Mouse (Mus musculus) adrenal gland, adult 8-10 months (tissue): ENCODE data around the gene Vdac1. TPM values are rescaled to one million over a fixed set of nuclear protein-coding genes. Genes with fewer than 3 reads are reported as not detected.
A peak's percentile ranks its signal among the peaks of the same experiment; 100 is the strongest.

Source experiments
- DNase-seq: peaks from one replicate; pipeline ENCODE4 v3.0.0; 2022
- total RNA-seq, 4 experiments: library from RNA; stranded (reverse); gene quantifications; 2 replicates each; pipeline ENCODE4 v1.2.4; 2022

Vdac1 gene
- 100 to 1,000 TPM; 419 to 502 (median 469) TPM for total RNA-seq

DNA sequence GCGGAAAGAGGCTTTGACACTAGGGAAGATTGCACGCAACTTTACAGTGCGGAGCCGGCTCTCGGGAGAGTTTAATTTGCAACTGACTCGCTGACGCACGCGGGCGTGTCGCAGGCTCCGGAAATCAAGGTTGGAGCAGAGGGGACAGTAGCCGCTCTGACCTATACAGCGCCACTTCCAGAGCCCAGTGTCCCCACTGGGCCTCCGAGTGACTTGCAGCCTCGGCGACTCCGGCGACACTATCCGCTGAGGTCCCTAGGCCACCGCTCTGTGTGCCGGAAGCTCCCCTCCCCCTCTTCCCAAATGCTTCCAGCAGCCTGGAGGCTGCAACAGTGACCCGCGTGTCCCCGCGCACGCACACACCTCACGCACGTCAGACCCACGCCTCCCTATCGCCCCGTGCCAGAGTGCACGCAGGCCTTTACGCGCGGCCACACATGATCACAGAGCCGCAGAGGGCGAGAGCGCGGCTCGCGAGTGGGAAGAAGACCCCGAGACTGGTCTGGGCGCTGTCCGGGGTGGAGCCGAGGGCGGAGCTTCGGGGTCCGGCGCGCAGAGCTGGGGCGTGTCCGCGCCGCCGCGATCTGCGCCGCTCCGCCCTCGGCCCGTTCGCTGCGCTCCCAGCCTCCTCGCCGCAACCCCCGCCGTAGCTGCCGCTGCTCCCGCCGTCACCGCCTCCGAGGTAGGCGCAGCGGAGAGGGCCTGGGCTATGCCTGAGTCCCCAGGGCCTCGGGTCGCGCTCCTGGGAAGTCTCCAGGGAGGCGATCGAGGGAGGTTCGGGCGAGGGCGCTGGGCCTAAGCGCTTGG lies at the start of gene Vdac1:
Gene Vdac1, plus strand, starts transcription at position 390 of the 807 bp plus-strand sequence.
- peak; percentile 84 for DNase-seq

DNA sequence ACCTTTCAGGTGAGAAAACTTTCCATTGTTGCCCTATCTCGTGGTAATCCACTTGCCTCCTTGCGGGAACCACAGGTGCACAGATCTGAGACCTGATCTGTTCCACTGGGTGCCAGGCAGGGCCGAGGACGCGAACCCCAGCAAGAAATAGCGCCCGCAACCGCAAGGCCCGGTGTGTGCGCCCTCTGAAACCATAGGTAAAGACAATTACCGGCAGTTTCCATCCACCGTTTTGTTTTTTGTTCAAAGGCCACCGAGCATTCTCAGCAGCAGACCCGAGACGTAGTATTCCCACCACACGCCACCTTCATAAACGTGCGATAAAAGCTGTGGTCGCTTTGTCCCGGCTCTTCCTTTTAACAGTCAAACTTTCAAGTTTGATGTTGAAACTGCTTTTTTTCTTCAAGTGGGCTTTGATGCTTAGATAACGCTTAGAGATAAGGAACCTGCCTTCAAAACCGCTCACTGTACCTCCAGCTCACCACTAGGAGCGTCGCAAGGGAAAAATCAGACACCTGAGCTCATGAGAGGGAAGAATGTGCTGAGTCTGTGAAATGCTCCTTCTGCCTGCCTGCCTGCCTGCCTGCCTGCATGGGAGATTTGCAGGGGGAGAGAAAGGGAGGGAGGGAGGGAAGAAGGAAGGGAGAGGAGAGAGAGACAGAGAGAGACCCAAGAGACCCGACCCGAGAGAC lies 46.4 kb upstream of the Vdac1 start:
- no peak for DNase-seq

DNA sequence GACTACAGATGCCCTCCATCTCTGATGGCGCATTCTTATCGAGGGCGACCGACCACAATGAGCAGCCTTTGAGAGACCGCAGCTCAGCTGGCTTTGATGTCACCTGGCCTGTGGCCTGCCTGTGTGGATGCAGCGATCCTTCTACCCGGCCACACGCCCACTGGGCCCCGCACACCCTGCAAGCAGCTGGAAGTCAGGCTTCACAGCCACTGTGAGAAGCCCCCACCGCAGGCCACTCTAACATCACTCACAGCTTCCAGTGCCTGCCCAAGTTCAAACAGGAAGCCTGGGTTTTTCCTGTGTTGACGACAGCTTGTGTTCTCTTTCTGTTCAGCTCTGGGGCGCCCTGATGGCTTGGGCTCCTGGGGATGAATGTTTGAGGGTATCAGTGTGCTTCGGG lies 42.2 kb upstream of the Vdac1 start:
- DNase-seq: no peak

DNA sequence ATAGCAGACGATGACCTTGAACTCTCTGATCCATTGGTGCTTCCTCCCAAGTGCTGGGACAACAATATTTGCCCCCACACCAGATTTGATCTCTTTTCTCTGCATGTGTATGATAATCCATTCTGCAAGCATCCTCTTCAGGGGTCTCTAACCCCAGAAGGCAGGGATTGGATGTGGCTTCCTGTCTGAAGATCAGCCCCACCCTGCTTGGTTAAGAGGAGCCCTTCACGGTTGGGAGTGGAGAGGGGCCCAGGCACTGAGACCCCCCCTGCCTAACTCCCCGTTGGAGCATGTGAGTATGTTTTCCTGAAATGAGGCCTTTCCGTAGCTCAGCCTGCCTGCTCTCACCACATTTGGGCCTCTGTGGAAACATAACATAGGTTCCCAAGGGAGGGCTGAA lies 41.0 kb upstream of the Vdac1 start:
- DNase-seq: no peak

DNA sequence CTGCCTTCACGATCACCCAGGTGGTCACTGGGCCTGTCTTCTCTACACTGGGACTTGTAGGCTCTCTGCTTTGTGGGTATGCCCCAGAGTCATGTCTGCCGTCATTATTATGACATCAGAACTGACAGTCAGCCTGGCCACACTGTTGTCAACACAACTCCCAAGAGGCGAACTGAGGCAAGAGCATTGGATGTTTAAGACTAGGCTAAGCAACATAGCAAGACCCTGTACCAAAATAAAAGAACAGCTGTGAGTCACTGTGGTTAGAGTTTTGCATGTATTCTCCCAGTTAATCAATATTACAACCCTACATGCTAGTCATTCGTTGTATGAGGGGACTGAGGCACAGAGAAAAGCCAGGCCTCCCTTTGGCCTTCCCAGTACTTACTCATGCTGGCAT lies 40.1 kb upstream of the Vdac1 start:
- no peak for DNase-seq

DNA sequence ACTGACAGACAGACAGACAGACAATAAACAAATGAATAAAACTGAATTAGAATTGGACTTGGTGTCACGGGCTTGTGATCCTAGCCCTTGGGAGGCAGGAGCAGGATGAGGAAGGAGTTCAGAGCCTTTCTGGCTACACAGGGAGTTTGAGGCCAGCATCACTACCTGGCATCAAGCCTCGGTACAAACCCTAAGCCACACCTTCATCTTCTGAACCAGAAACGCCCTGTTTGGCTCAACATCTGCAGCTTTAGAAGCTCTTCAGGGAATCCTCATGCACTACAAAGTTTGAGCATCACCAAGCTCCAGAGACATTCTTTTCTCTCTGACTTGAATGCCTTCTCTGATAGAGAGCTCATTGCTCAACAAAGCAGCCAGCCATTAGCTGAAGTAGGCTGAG lies 39.1 kb upstream of the Vdac1 start:
- DNase-seq: no peak

DNA sequence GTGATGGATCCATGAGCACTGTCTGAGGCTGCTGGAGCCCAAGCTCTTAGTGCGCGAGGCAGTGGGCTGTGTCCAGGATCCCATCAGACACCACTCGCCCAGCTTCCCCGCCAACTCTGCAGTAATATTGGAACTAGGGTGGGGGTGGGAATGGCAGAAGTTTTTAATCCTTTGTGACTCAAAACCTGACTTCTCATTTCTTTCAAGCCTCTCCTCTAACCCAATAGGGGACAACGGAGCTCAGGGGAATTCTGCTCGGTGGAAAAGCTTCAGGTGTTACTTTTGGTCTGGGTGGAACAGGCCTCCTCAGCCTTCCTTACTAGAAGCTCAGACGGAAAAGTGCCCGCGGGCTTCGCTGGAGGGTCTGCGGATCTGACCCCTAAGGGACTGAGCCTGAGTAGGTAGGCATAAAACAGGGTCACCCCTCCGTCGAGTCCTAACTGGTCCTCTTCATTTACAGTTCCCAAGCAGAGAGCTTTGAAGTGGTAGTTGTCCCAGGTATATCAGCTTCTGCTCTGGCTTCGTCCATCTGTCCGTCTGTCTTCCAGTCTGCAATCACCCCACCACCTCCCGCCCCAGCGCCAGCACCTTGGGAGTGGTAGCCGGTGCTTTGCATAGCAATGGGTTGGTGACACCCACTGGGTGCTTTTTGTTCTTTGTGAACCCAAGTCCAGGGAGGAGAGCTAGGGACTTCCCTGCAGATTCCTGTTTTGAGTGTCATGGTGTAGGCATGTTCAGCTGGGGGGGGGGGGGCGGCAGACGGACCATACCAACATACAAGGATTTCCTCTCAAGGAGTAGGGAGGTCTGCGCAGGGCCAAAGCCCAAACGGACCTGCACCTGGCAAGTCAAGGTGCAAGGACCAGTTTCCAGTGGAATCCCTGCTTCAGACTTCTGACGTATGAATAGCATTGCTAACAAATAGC lies 36.0 kb upstream of the Vdac1 start:
- no peak for DNase-seq

DNA sequence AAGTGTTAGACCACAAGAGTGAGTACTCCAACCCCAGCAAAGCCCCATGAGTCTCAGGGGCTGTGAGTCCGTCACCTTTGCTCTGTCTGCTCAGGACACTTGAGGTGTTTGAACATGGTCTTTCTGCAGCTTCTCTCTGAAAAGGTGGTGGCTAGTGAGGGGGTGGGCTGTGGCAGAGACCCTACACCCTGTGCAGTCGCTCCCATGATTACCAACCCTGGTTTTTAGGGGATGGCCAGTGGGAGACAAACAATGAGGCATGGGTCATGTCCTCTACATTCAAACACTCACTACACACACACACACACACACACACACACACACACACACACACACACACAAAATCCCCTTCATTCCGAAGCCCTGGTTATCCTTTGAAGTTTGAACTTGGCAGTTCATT lies 33.3 kb upstream of the Vdac1 start:
- no peak for DNase-seq

DNA sequence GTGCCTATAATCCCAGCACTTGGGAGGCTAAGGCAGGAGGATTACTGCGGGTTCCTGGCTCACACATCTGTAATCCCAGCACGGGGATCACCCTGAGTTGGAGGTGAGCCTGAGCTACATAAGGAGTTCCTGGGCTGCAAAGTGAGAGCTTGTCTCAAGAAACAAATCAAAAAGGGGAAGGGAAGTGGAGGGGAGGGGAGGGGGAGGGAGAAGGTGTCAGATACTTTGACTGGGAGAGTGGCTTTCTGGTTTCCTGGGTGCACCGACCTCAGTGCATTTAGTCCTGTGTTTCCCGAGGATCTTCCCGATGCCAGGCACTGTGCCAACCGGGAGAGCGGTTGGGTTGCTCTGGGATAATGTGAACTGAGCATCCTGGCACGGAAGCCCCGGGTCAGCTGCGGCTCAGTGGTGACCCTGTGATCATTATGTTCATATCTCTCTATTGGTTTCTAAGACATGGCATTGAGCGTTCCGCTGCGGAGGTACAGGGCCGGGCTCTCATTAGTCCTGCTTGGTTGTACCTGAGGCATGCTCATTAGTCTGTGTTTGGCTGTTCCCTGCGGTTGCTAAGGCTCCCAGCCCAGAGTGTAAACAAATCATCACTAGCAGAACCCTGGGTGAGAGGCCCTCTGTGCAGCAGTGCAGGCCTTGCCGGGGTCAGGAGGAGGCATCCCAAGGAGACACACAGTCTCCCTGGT lies 28.1 kb upstream of the Vdac1 start:
- no peak for DNase-seq

DNA sequence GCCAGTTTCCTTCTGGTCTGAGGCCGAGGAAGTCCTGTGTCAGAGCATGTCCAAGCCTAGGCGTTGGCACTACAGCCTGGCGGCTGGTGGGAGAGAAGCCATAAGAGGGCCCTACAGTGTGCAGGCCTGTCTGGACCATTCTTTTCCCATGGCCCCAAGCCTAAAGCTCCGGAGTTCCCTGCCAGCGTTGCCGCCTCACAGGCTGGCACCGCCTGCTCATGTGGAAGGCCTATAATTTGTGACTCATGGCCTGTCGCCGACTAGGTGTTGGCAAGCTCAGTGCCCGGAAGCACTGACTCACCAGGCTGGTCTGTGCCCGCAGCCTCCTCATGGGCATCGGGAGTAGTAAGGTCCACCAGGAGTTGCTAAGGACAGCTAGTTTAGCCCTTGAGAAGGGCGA lies 27.0 kb upstream of the Vdac1 start:
- peak; percentile 88 for DNase-seq

DNA sequence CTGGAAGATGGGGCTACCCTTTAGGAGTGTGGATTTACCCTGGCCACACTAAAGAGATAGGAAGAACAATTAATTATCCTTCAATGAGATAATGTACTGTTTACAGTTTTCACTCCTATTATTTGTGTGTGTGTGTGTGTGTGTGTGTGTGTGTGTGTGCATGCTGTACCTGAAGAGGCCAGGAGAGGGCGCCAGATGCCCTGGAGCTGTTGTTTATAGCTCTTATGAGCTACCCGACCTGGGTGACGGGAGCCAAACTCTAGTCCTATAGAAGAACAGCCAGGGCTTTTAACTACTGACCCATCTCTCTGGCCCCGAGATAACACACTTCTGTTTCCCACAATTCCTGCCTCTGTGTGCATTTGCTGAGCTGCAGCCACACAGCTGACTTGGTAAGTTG lies 25.4 kb upstream of the Vdac1 start:
- DNase-seq: no peak

DNA sequence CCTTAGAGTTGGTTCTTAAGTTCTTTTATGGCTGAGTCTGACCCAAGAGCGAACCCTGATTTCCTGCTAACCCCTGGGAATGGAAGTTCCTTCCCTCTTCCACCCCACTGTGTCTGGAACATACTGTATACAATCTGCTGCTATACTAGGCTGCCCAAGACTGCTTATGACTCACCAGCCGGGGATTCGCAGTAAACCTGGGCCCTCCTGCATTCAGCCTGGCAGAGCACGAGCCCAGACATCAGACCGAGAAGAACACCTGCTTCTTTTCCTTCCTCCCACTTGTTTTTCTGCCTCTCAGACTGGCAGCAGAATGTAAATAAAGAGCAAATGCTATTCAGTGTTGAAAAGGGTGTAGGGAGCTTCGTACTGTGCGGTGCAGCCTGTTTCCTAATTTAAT lies 24.7 kb upstream of the Vdac1 start:
- DNase-seq: no peak

DNA sequence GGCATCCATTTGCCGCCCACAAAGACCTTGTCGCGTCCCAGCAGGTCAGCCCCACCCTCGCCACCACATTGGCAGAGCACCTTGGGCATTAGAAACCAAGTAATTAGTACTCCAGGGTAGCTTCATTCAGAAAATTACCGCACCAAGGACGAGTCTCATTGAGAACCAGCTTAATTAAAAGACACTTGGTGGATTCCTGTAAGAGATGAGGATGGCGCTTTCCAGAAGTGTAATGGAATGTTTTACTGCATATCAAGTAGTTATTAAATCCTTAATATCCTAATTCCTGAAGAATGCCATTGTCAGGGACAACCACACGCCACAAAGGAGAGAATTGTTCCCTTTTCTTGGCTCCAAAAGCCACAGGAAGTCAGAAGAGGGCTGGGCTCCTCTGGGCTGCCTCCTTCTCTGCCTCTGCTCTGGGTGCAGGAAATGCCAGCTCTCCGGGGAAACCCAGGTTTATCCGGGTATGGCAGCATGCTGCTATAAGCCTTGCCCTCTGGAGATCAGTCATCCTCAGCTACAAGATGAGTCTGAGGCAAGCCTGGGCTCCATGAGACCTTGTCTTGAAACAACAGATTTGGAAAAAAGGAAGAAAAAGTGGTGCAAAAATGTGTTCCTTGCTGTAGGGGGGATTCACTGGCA lies 22.9 kb upstream of the Vdac1 start:
- no peak for DNase-seq

DNA sequence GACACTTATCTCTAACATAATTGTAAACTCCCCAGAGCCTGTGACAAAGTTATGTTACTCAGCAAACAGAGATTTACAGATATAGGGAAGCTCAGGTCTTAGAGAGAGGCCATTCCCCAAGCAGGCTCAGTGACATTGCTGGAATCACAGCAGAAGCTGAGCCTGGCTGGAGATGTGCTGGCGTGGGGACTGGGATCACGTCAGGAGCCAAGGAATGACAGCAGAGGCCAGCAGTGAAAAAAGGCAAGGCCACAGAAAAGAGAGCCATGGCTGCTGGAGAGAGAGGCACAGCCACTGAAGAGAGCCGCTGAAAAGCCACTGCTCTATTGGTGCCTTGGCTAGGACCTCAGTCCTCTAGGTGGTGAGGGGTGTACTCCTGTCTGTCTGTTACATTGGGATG lies 22.3 kb upstream of the Vdac1 start:
- DNase-seq: no peak

DNA sequence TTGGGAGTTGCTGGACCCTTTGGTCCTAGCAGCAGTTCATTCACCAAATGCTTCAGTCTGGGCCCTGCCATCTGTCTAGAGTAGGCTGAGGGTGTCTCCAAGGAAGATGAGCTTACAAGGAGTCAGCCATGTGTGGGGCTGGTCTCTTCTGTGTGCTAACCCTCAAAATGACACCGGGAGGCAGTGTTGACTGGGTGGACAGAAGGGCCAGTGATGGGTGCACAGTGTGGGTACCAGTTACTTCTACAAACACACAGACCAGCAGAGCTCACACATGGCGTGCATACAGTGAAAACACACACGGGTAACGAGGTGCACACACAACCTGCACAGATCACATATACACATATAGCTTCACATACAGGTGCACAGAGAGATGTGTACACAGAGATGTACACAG lies 21.6 kb upstream of the Vdac1 start:
- DNase-seq: no peak

DNA sequence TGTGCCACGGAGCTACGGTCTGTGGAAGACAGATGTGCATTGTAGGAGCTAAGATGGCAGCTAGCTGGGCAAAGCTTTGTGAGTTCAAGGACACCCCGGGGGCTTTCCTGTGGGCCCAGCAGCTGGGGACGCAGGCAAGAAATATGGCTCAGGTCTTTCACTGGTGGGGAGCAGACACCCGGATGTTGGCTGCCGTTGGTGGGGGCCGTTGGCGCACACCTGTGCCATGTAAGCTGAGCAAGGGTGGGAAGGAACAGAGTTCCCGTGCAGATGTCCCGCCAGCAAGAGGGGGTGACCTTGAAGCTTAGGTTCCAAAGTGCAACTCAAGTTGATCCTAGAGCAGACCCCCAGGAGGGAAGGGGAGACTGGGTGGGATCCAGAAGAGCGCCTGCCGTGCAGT lies 21.1 kb upstream of the Vdac1 start:
- no peak for DNase-seq

DNA sequence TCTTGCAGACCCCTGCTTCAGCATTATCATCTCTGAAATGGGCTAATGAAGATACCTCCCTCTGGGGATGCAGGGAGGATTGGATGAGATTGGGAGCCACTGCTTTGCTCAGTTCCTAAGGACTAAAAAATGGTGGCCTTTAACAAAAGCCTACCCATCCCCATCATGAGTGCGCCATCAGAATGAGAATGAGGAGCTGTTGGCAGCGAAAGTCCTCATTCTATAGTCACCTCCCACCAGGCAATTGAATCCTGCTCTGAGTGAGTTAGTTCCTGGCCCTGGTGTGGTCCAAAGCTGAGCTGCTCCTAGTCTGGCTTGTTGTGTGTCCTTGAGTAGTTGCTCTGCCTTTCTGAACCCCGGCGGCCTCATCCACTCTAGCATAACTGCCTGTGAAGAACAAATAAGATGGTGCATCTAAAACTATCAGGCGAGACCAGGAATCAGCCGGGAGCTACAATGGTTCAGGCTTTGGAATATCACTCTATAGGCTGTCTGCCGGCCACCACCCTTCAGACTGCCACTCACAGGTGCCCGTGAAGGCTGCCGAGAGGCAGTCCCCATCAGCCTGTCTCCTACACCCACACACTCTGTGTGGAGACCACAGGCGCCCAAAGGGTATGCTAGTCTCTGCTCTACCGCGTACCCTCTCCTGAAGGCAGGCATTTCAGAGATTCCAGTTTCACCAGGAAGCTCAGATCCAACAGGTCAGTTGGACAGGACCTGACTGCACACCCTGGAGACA lies 20.4 kb upstream of the Vdac1 start:
- no peak for DNase-seq

DNA sequence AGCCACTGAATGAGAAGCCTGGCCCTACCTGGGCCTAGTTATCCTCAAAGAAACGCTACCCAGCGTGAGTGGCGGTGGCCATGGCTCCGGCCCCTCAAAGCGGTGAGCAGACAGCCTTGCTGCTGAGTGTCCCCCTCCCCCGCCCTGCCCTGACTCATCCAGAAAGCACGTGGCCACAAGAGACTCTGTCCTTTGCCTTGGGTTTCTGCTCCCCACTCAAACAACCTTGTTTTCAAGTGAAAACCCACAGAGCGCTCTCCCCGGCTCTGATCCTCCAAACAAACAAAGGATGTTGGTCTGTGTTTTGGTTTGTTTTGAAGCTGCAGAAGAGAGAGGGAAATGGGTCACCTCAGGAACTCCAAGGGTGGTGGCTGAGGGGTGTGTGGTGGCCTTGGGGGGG lies 19.7 kb upstream of the Vdac1 start:
- no peak for DNase-seq

DNA sequence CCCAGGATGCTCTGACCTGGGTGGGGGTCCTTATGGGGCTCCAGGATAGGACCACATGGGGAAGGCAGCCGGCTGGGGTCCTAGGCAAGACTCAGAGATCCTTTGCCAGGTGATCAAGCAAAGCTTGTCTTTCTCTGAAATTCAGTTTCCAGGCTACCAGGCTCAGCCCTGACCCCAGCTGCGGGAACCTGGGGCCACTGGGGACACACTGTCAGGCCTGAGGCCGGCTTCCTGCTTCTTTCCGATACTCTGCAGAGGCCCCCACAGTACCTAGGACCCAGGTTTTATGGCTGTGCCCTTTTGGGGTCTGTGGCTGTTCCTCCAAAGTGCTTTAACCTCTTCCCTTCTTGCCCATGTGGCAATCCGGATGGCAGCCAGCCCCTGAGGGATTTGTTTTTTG lies 19.2 kb upstream of the Vdac1 start:
- no peak for DNase-seq

DNA sequence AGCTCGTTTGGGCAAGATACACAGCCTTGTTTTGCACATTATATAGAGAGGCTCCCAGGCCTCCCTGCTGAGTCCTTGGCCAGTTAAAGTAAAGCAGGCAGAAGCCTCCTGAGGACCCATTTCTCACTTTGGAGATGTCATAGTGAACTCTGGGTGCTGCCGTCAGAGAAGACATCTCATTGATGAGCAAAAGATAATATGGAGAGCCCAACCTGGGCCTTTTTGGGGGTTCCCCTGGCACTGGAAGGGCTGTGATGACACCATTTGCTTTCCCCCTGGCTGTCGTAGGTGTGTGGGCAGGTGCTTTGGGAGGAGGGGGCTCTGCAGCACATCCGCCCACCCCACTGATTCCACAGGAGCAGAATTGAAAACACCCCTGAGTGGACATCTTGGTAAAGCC lies 18.4 kb upstream of the Vdac1 start:
- no peak for DNase-seq

DNA sequence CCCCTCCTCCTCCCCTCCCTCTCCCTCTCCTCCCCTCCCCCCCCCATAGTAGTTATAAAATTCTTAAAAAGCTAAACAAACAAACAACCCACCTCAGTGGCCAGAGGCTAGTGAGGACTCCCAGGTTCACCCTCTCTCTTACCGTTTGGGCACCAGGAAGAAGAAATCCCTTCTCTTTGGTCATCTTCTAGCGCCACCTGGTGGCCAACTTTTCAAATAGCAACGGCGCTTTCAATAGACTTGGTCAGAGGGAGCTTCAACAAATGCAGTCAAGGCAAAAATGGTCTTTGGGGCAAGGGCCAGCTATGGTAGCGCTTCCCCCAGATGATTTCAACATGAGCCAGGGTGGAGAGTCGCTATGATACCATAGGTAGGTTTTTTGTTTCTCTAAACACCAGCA lies 17.5 kb upstream of the Vdac1 start:
- DNase-seq: peak; percentile 68
